Mouse (Mus musculus) lung, embryonic 16.5 days (tissue): ENCODE measurements around the gene Gab2. TPM values are rescaled to one million over a fixed set of nuclear protein-coding genes. Genes with fewer than 3 reads are reported as not detected.

ENCODE experiments used
- polyA plus RNA-seq: library from polyadenylated mRNA; unstranded; fragments of >200 nt; fragmentation: Nextera tagmentation; extraction: Ambion mirVana; gene quantifications from 2 replicates; pipeline ENCODE4 v1.2.1, GENCODE M21; 2015

Gab2 gene
- polyA plus RNA-seq, 1 experiment from 2014 or later: 8.9 TPM

Other genes starting within 250 kb of the Gab2 start
- gene Nars2, start 130.1 kb upstream of the Gab2 start, polyA plus RNA-seq: 16.0 and 18.0 TPM in 2 replicates